Mouse (Mus musculus) heart, postnatal 0 days (tissue): ENCODE measurements at regions not wholly inside any gene's neighbourhood (a gene's known extent, or its start where the extent isn't known, plus 50 kb on each side); places are given as distances from the start of the nearest gene placed in this dataset.

Experiments used
- ATAC-seq: fragments of 200-750 bp; cut with Nextera tagmentation; 2 replicates; pipeline ENCODE4 v1.8.0; 2017; ENCODE audit warnings: low read depth, moderate number of reproducible peaks, moderate library complexity; ENCODE audit not compliant: insufficient read depth
- DNase-seq: peaks from one replicate; pipeline ENCODE4 v3.0.0-alpha.2; 2016; ENCODE audit warnings: low spot score
- H3K27ac ChIP-seq: fragments of 300-500 bp; sonication (generic); 2 replicates; pipeline ENCODE4 v1.5.1; 2014; ENCODE audit warnings: low read depth, mild to moderate bottlenecking
- H3K27me3 ChIP-seq: fragments of 300-500 bp; sonication (generic); 2 replicates; pipeline ENCODE4 v1.6.1; 2014; ENCODE audit warnings: low read length, mixed read lengths; ENCODE audit not compliant: control insufficient read depth, insufficient read depth
- H3K36me3 ChIP-seq: fragments of 300-500 bp; sonication (generic); replicated peaks from 2 replicates; pipeline ENCODE4 v1.6.1; 2014; ENCODE audit warnings: low read length, mixed read lengths; ENCODE audit not compliant: control insufficient read depth, insufficient read depth
- H3K4me1 ChIP-seq: fragments of 300-500 bp; sonication (generic); 2 replicates; pipeline ENCODE4 v1.6.1; 2014; ENCODE audit warnings: antibody characterized with exemption; ENCODE audit not compliant: control insufficient read depth, insufficient read depth
- H3K4me2 ChIP-seq: fragments of 300-500 bp; sonication (generic); 2 replicates; pipeline ENCODE4 v1.6.1; 2014; ENCODE audit warnings: low read depth, mild to moderate bottlenecking, low read length, moderate library complexity
- H3K4me3 ChIP-seq: fragments of 300-500 bp; sonication (generic); 2 replicates; pipeline ENCODE4 v1.5.1; 2014; ENCODE audit warnings: low read depth, low read length
- H3K9ac ChIP-seq: fragments of 300-500 bp; sonication (generic); replicated peaks from 2 replicates; pipeline ENCODE4 v1.6.1; 2014; ENCODE audit warnings: low read depth, low read length, mixed read lengths
- H3K9me3 ChIP-seq: fragments of 300-500 bp; sonication (generic); replicated peaks from 2 replicates; pipeline ENCODE4 v1.6.1; 2016; ENCODE audit warnings: low read length; ENCODE audit not compliant: control insufficient read depth
- CTCF ChIP-seq: IDR thresholded peaks from 2 replicates; pipeline ENCODE4 v1.5.1; 2016; ENCODE audit warnings: antibody characterized with exemption, control low read depth, low read depth
- EP300 ChIP-seq: IDR thresholded peaks from 2 replicates; pipeline ENCODE4 v1.6.1; 2016; ENCODE audit warnings: antibody characterized with exemption, low read depth
- WGBS: fragments of 180-500 bp; shearing (Covaris S2); extraction: QIAGEN DNeasy Blood & Tissue Kit; methylation state at CpG from one replicate; pipeline ENCODE4 v1.1.7; 2014; 5-methylcytosine and 5-hydroxymethylcytosine counted together

GRCm38 (mm10) chr13:112024667-112025585, 216.1 kb upstream of the Map3k1 start:
- Histone ChIP-seq H3K9me3 (no peaks in the 10 kb centered on the region), H3K27me3 (no peaks in the 10 kb centered on the region), H3K36me3 (no peaks in the 10 kb centered on the region), H3K27ac (no peak overlapping the region), H3K4me3 (no peak overlapping the region), H3K9ac (no peak overlapping the region), H3K4me1 (no peaks in the 10 kb centered on the region), H3K4me2 (no peak overlapping the region)
- ATAC-seq (no peak), DNase-seq (no peak)
- TF ChIP-seq EP300 (no peak), CTCF (no peak)
- WGBS = 83% methylated on average over 15 of the region's 15 CpGs

- Histone ChIP-seq H3K27me3 (no peaks in the 10 kb centered on the region), H3K36me3 (no peaks in the 10 kb centered on the region), H3K4me2 (no peak overlapping the region), H3K27ac (no peak overlapping the region), H3K4me3 (no peak overlapping the region), H3K4me1 (no peaks in the 10 kb centered on the region), H3K9me3 (no peaks in the 10 kb centered on the region), H3K9ac (no peak overlapping the region)
- WGBS = 60% methylated on average over 5 of the region's 5 CpGs
- DNase-seq (no peak), ATAC-seq (no peak)
- TF ChIP-seq CTCF (no peak), EP300 (no peak)
Measured at GRCm38 (mm10) chr13:112025586-112025950, 216.8 kb upstream of the Map3k1 start.

- DNase-seq (no peak), ATAC-seq (no peak)
- H3K4me2 ChIP-seq = no peak overlapping the region
- TF ChIP-seq CTCF (no peak), EP300 (no peak)
- H3K9ac ChIP-seq = no peak overlapping the region
- H3K27me3 ChIP-seq = no peaks in the 10 kb centered on the region
- H3K4me1 ChIP-seq = no peaks in the 10 kb centered on the region
- no peak overlapping the region for H3K27ac ChIP-seq
- H3K4me3 ChIP-seq = no peak overlapping the region
- 85% methylated on average over 5 of the region's 5 CpGs for WGBS
- H3K36me3 ChIP-seq = no peaks in the 10 kb centered on the region
- H3K9me3 ChIP-seq = no peaks in the 10 kb centered on the region
Measured at GRCm38 (mm10) chr13:112027736-112028135, 218.9 kb upstream of the Map3k1 start.

GRCm38 (mm10) chr13:112031061-112031460, 222.3 kb upstream of the Map3k1 start:
- no peak overlapping the region for H3K4me2 ChIP-seq
- no peak for DNase-seq
- H3K4me3 ChIP-seq = no peak overlapping the region
- H3K36me3 ChIP-seq = no peaks in the 10 kb centered on the region
- H3K27me3 ChIP-seq = no peaks in the 10 kb centered on the region
- no peak overlapping the region for H3K9ac ChIP-seq
- no peak for ATAC-seq
- no peak overlapping the region for H3K27ac ChIP-seq
- H3K9me3 ChIP-seq = no peaks in the 10 kb centered on the region
- WGBS = 81% methylated on average over 11 of the region's 11 CpGs
- no peaks in the 10 kb centered on the region for H3K4me1 ChIP-seq
- no peak for TF ChIP-seq EP300

- Histone ChIP-seq H3K9me3 (no peaks in the 10 kb centered on the region), H3K4me2 (no peak overlapping the region), H3K27ac (no peak overlapping the region), H3K4me3 (no peak overlapping the region), H3K27me3 (no peaks in the 10 kb centered on the region), H3K36me3 (no peaks in the 10 kb centered on the region), H3K9ac (no peak overlapping the region), H3K4me1 (no peaks in the 10 kb centered on the region)
- DNase-seq (no peak), ATAC-seq (no peak)
- no peak for TF ChIP-seq EP300
- WGBS = 89% methylated on average over 24 of the region's 24 CpGs
Measured at GRCm38 (mm10) chr13:112031631-112032320, 223.0 kb upstream of the Map3k1 start.
